Mouse (Mus musculus) common myeloid progenitor, adult 5-6 weeks (primary cell): ENCODE measurements around the gene Phldb1. TPM values are rescaled to one million over a fixed set of nuclear protein-coding genes. Genes with fewer than 3 reads are reported as not detected.

Experiments
- total RNA-seq: library from RNA; stranded (forward); fragments of 200-1000, 187-1606 nt; gene quantifications from 2 replicates; pipeline ENCODE4 v1.2.3, GENCODE M21; 2017

The Phldb1 gene
- total RNA-seq, 1 experiment from 2014 or later = 7.9 TPM

Other genes with a start within 250 kb of the Phldb1 start
- gene Cxcr5, start 173.3 kb downstream of the Phldb1 start, total RNA-seq = not detected in 2 replicates
- gene Ddx6, start 130.3 kb downstream of the Phldb1 start, total RNA-seq = 101 and 143 TPM in 2 replicates
- gene Treh, start 62.0 kb downstream of the Phldb1 start, total RNA-seq = not detected in 2 replicates
- gene Arcn1, start 32.6 kb upstream of the Phldb1 start, total RNA-seq = 167 and 196 TPM in 2 replicates
- gene Ift46, start 32.7 kb upstream of the Phldb1 start, total RNA-seq = 26.1 and 37.7 TPM in 2 replicates
- 0.44 and 1.4 TPM in 2 replicates for gene Tmem25, start 64.1 kb upstream of the Phldb1 start, total RNA-seq
- not detected in 2 replicates for gene Ttc36, start 67.9 kb upstream of the Phldb1 start, total RNA-seq
- gene Kmt2a, start 146.1 kb upstream of the Phldb1 start, total RNA-seq = 19.9 and 21.1 TPM in 2 replicates
- 118 and 199 TPM in 2 replicates for gene Atp5l, start 185.5 kb upstream of the Phldb1 start, total RNA-seq
- 33.7 and 52.3 TPM in 2 replicates for gene Ube4a, start 230.4 kb upstream of the Phldb1 start, total RNA-seq
- gene Cd3g, start 245.2 kb upstream of the Phldb1 start, total RNA-seq = 1.4 TPM in 1 of 2 replicates, not detected in the other
- 0.05 TPM in 1 of 2 replicates, not detected in the other for gene Cd3d, start 246.6 kb upstream of the Phldb1 start, total RNA-seq